Mouse (Mus musculus): Measurements from ENCODE around the gene Ccz1. TPM values are rescaled to one million over a fixed set of nuclear protein-coding genes. Genes with fewer than 3 reads are reported as not detected.
A peak's percentile ranks its signal among the peaks of the same experiment; 100 is the strongest.

Ccz1 gene
- polyA plus RNA-seq, 1 experiment from 2014 or later = 84.3 TPM

DNA sequence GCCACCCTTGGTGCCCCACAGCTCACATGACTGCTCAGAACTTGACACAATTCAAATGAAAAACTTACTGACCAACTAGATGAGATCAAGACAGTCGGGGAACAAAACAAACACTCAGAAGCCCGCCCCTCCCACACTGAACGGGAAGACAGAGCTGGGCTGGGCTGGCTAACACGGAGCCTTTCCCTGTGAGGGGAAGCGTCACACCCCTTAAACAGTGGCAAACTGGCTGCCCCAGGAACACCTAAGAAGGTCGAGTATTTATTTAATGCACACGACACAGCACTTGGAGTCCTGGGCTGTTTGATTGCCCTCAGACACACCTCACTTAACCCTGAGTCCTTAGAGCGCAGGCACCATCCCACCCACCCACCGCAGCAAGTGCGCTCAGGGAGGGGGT, 22.0 kb downstream of the Ccz1 start:
- Histone ChIP-seq H3K4me2 (no peak overlapping the region), H3K36me3 (peaks cover 99% of the 10 kb centered on the region), H3K27me3 (no peaks in the 10 kb centered on the region)

DNA sequence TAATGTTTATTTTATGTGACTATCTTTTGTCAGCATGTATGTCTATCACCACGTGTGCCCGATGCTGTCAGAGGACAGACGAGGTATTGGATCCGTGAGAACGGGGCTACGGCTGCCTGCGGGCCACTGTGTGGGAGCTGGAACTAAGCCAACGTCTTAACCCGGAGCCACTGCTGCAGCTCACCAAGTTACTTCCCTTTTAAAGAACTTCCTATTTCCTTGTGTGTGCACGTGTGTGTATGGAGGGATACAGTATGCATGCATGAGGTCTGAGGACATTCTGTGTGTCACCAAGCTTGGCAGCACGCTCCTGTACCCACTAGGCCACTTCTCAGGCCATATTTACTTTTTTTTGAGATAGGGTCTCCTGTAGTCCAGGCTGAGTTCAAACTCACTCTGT, 24.6 kb downstream of the Ccz1 start:
- Histone ChIP-seq H3K27me3 (no peaks in the 10 kb centered on the region), H3K36me3 (peaks cover 98% of the 10 kb centered on the region), H3K9me3 (replicated peaks) (no peaks in the 10 kb centered on the region), H3K4me2 (no peak overlapping the region), H3K27ac (no peak overlapping the region), H3K9ac (no peak overlapping the region), H3K4me1 (no peaks in the 10 kb centered on the region), H3K4me3 (replicated peaks) (no peak overlapping the region)
- WGBS = 85% methylated on average over 11 of the region's 11 CpGs
- ATAC-seq (replicated peaks; ENCODE audit: low FRiP score) = no peak

More for the DNA sequence above, 22.0 kb downstream of the Ccz1 start:
- Histone ChIP-seq H3K4me3 (replicated peaks) (no peak overlapping the region), H3K9ac (no peak overlapping the region), H3K9me3 (replicated peaks) (no peaks in the 10 kb centered on the region), H3K4me1 (no peaks in the 10 kb centered on the region), H3K27ac (no peak overlapping the region)
- WGBS = 75% methylated on average over 10 of the region's 10 CpGs
- no peak for ATAC-seq (replicated peaks; ENCODE audit: low FRiP score)

DNA sequence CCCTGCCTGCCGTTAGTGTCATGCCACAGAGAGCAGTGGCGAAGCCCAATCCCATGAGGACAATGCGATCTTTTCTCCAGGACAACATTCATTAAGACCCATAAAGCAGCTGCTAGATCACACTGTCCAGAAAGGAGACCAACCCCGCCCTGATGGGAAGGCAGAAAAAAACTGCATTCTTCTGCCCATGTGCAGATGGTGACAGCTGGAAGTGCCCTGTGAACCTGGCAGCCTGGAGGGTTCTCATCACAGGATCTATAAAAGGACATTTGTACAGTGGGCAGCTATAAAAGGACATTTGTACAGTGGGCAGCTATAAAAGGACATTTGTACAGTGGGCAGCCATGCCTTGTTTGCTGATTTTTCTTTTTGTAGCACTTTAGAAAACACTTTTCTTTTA, 25.6 kb downstream of the Ccz1 start:
- Histone ChIP-seq H3K4me3 (replicated peaks) (no peak overlapping the region), H3K4me1 (no peaks in the 10 kb centered on the region), H3K36me3 (peaks cover 96% of the 10 kb centered on the region), H3K4me2 (no peak overlapping the region), H3K27ac (no peak overlapping the region), H3K9ac (no peak overlapping the region), H3K27me3 (no peaks in the 10 kb centered on the region), H3K9me3 (replicated peaks) (no peaks in the 10 kb centered on the region)
- no peak for ATAC-seq (replicated peaks; ENCODE audit: low FRiP score)
- WGBS = 91% methylated on average over 4 of the region's 4 CpGs

DNA sequence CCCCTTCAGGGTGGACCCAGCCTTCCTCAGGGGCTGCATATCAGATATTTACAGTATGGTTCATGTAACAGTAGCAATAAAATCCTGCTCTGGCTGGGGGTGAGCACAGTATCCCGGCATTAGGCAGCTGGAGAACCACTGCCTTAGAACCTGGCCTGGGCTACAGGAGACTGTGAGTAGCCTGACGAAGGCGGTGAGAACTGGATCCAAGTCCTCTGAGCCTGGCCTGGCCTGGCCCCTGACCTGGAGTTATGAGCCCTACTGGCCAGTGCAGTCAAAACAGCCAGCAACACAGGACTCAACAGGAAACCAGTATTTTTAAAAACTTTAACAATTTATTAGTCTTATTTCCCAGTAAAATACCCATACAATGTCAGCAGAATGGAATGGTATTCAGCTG, 27.1 kb downstream of the Ccz1 start:
- Histone ChIP-seq H3K27me3 (no peaks in the 10 kb centered on the region), H3K9me3 (replicated peaks) (no peaks in the 10 kb centered on the region), H3K9ac (no peak overlapping the region), H3K4me1 (no peaks in the 10 kb centered on the region), H3K36me3 (peaks cover 85% of the 10 kb centered on the region), H3K4me2 (no peak overlapping the region), H3K4me3 (replicated peaks) (no peak overlapping the region), H3K27ac (no peak overlapping the region)
- no peak for ATAC-seq (replicated peaks; ENCODE audit: low FRiP score)
- WGBS = 87% methylated on average over 3 of the region's 3 CpGs

DNA sequence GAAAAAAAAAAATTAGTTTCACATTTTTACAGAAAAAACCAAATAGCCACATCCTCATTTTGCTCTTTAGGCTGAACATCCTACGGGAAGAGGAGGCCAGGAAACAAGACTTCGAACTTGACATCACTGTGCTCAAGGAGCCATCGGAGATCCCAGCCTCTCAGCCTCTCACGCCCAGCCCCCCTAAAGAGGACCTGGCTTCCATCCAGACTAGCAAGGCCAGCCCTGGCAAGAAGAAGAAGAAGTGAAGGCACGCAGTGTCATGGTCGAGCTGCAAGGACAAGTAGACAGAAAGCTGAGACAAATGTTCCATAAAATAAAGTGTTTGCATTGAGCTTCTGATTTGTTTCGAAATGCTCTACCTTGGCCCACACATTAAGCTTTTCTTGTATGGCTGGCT, 29.3 kb downstream of the Ccz1 start:
- no peak overlapping the region for H3K4me3 ChIP-seq (replicated peaks)
- no peak for ATAC-seq (replicated peaks; ENCODE audit: low FRiP score)
- no peak overlapping the region for H3K4me2 ChIP-seq
- no peaks in the 10 kb centered on the region for H3K27me3 ChIP-seq
- no peaks in the 10 kb centered on the region for H3K9me3 ChIP-seq (replicated peaks)
- peaks cover 63% of the 10 kb centered on the region for H3K36me3 ChIP-seq
- H3K27ac ChIP-seq = no peak overlapping the region
- no peak overlapping the region for H3K9ac ChIP-seq
- no peaks in the 10 kb centered on the region for H3K4me1 ChIP-seq
- 91% methylated on average over 7 of the region's 7 CpGs for WGBS

DNA sequence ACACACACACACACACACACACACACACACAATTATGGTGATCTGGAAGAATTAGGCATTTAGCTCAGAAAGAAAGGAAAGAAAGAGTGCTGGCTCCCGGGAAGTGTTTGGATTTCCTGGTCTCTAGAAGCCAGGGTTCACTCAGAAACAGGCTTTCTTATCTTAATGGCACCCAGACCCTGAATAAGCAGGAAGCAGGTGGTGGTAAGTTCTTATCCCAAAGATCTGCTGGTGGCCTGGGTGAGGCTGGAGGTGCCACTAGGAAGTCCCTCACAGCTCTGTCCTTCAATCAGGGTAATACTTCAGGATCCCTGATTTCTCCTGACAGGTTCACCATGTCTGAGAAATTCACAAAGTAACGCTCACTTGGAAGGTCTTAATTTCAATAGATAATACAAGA, 32.3 kb downstream of the Ccz1 start:
- no peak overlapping the region for H3K9ac ChIP-seq
- peaks cover 33% of the 10 kb centered on the region for H3K36me3 ChIP-seq
- no peak overlapping the region for H3K4me2 ChIP-seq
- no peak overlapping the region for H3K4me3 ChIP-seq (replicated peaks)
- no peaks in the 10 kb centered on the region for H3K4me1 ChIP-seq
- H3K9me3 ChIP-seq (replicated peaks) = no peaks in the 10 kb centered on the region
- no peak overlapping the region for H3K27ac ChIP-seq
- ATAC-seq (replicated peaks; ENCODE audit: low FRiP score) = no peak
- no peaks in the 10 kb centered on the region for H3K27me3 ChIP-seq
- WGBS = 88% methylated on average over 2 of the region's 2 CpGs

DNA sequence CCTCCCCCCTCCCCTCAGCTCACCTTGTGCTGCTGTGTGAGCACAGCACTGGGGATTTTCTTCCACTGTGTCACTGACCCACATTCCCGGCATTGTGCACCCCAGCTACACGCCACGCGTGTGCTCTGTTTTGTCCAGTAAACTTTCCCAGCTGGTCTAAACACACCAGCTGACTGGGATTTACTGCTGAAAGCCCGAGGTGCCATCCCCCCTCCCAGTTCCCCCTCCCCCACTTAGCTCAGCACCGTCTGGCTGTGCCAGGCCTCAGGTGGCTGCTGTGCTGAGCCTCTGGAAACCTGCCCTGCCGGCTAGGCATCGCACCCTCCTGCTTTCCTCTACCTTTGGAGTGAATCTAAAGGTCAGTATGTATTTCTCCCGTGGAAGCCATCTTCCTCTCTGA, 33.8 kb downstream of the Ccz1 start:
- H3K9me3 ChIP-seq (replicated peaks) = no peaks in the 10 kb centered on the region
- H3K4me1 ChIP-seq = no peaks in the 10 kb centered on the region
- no peaks in the 10 kb centered on the region for H3K27me3 ChIP-seq
- peaks cover 19% of the 10 kb centered on the region for H3K36me3 ChIP-seq
- H3K27ac ChIP-seq = no peak overlapping the region
- no peak overlapping the region for H3K9ac ChIP-seq
- H3K4me2 ChIP-seq = no peak overlapping the region
- no peak overlapping the region for H3K4me3 ChIP-seq (replicated peaks)
- 25% methylated on average over 9 of the region's 9 CpGs for WGBS
- peak; percentile 36; the same call in 1 of the 2 replicates for ATAC-seq (replicated peaks; ENCODE audit: low FRiP score)

DNA sequence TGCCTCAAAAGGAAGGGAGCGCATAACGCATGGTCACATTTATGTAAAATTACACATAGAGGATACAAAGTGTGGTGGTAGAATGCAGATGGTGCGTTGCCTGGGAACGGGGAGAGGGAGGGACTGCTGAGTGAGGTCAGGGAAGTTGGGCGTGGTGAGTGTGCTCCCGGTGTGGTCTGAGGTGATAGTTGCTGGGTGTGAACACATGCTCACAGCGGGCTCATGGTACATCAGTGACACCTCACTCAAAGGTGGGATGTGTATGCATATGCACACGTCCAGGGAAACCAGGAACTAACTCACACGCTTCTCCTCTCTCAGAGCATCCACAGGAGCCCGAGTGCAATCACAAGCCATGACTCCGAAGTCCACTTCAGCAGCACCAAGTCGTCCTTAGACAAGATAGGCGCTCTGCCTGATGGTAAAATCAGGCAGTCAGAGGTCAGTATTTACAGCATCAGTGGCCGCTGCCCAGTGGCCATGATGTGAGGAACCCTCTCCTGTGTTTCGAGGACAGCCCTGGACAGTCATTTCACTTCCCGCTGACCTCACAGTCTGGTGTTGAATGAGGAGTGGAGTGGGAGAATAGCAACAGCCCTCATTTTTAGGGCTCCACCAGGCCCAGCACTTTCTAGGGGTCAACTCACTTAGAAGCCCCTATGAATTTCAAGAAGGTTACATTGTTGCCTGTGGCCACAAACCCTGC, 37.8 kb downstream of the Ccz1 start:
- H3K9ac ChIP-seq = no peak overlapping the region
- H3K36me3 ChIP-seq = no peaks in the 10 kb centered on the region
- H3K27me3 ChIP-seq = no peaks in the 10 kb centered on the region
- H3K27ac ChIP-seq = no peak overlapping the region
- no peak; the same call in 1 of the 2 replicates for ATAC-seq (replicated peaks; ENCODE audit: low FRiP score)
- H3K4me1 ChIP-seq = no peaks in the 10 kb centered on the region
- 73% methylated on average over 16 of the region's 16 CpGs for WGBS
- H3K4me2 ChIP-seq = no peak overlapping the region
- no peaks in the 10 kb centered on the region for H3K9me3 ChIP-seq (replicated peaks)
- no peak overlapping the region for H3K4me3 ChIP-seq (replicated peaks)

DNA sequence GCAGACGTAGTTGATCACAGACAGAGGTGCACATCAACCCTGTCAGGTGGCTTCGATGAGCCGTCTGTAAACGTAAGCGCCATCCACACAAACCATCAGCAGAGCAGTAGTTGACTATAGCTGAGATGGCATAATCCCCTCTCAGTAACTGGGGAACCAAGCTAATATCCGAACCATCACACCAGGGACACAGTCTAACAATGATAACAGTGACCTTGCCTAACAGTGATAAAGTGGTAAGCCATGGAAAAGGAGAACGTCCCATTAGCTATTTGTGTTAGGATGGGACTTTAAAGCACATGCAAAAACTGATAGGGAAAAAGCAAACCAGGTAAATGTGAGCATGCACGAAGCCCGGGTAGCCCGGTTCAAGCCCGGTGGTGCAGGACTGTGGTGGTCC, 38.4 kb downstream of the Ccz1 start:
- WGBS = 90% methylated on average over 11 of the region's 11 CpGs
- H3K4me2 ChIP-seq = no peak overlapping the region
- no peak for ATAC-seq (replicated peaks; ENCODE audit: low FRiP score)

DNA sequence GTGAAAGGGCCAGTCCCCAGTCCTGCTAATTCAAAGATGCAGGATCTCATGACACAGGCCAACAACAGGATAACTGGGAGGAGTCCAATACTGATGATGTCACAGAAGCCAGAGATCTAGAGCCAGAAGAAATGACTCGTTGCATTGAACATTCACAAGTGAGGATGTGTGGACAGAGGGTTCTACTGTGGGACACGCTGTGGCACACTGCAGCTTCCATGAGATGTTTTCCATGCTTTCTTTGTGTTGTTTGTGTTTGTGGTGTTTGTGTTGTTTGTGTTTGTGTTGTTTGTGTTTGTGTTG, 39.1 kb downstream of the Ccz1 start:
- peak; percentile 31; the same call in 1 of the 2 replicates for ATAC-seq (replicated peaks; ENCODE audit: low FRiP score)
- WGBS = 54% methylated on average over 2 of the region's 2 CpGs
- Histone ChIP-seq H3K27me3 (no peaks in the 10 kb centered on the region), H3K9ac (no peak overlapping the region), H3K4me3 (replicated peaks) (no peak overlapping the region), H3K36me3 (no peaks in the 10 kb centered on the region), H3K4me1 (no peaks in the 10 kb centered on the region), H3K27ac (no peak overlapping the region), H3K9me3 (replicated peaks) (no peaks in the 10 kb centered on the region), H3K4me2 (no peak overlapping the region)

More for the DNA sequence above, 38.4 kb downstream of the Ccz1 start:
- H3K4me3 ChIP-seq (replicated peaks) = no peak overlapping the region
- H3K36me3 ChIP-seq = no peaks in the 10 kb centered on the region
- H3K4me1 ChIP-seq = no peaks in the 10 kb centered on the region
- no peak overlapping the region for H3K9ac ChIP-seq
- H3K27ac ChIP-seq = no peak overlapping the region
- H3K9me3 ChIP-seq (replicated peaks) = no peaks in the 10 kb centered on the region
- H3K27me3 ChIP-seq = no peaks in the 10 kb centered on the region

DNA sequence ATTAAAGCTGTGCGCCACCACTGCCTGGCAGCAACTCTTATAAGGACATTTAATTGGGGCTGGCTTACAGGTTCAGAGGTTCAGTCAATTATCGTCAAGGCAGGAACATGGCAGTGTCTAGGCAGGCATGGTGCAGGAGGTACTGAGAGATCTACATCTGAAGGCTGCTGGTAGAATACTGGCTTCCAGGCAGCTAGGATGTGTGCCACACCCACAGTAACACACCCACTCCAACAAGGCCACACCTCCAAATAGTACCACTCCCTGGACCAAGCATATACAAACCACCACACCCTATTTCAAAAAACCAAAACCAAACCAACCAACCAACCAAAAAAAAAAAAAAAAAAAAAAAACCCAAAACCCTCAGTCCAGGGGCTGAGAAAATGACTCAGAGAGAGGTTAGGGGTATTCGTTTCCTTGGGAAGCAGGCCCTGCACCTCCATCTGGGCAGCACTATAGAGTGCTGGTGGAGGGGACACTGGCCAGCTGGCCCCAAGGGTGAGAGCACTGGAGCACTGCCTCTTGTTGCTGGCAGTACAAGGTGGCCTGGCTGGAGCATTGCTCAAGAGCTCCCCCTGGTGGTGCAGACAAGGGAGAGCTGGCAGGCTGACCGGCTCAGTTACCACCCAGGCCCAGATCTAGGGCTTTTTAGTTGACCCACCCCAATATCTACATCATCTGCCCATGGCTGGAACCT, 39.6 kb downstream of the Ccz1 start:
- Histone ChIP-seq H3K36me3 (no peaks in the 10 kb centered on the region), H3K9me3 (replicated peaks) (no peaks in the 10 kb centered on the region), H3K4me1 (no peaks in the 10 kb centered on the region), H3K9ac (no peak overlapping the region), H3K4me2 (no peak overlapping the region), H3K4me3 (replicated peaks) (no peak overlapping the region), H3K27me3 (no peaks in the 10 kb centered on the region), H3K27ac (no peak overlapping the region)
- WGBS = 46% methylated on average over 4 of the region's 4 CpGs
- peak; percentile 65 for ATAC-seq (replicated peaks; ENCODE audit: low FRiP score)

DNA sequence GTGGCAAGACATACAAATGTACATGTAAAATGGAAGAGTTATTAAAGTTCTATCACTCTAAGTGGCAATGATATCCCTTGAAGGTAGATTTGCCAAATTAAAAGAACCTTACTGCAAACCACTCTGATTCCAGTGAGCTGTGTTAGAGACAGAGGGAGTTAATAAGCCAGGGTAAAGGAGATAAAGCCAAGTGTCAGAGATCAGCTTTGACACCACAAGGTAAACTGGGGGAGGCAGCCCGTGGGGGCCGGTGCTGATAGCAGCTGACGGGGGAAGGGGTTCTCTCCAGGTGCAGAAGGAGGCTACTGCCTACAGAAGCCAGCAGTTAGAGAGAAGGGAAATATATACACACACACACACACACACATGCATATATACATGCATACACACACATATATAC, 42.0 kb downstream of the Ccz1 start:
- no peaks in the 10 kb centered on the region for H3K36me3 ChIP-seq
- no peak for ATAC-seq (replicated peaks; ENCODE audit: low FRiP score)
- no peaks in the 10 kb centered on the region for H3K27me3 ChIP-seq
- H3K9me3 ChIP-seq (replicated peaks) = no peaks in the 10 kb centered on the region
- H3K4me1 ChIP-seq = no peaks in the 10 kb centered on the region
- H3K27ac ChIP-seq = no peak overlapping the region
- H3K4me3 ChIP-seq (replicated peaks) = no peak overlapping the region
- 45% methylated on average over 3 of the region's 3 CpGs for WGBS
- H3K9ac ChIP-seq = no peak overlapping the region
- H3K4me2 ChIP-seq = no peak overlapping the region

DNA sequence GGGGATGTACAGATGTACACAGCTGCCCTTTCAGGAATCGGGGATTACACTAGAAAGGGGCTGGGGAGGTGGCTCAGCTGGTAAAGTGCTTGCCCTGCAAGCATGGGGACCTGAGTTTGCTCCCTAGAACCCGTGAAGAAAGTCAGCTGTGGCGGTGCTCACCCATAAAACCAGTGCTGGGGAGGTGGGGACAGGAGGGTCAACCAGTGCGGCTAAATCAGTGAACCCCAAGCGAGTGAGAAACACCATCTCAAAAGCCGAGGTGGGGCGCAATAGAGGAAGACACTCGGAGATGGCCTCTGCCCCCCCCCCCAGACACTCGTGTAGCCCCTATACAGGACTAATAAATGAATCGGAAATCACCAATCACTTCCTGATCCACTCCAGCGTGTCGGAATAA, 48.0 kb downstream of the Ccz1 start:
- 85% methylated on average over 12 of the region's 12 CpGs for WGBS
- H3K4me3 ChIP-seq (replicated peaks) = no peak overlapping the region
- no peaks in the 10 kb centered on the region for H3K36me3 ChIP-seq
- H3K9ac ChIP-seq = no peak overlapping the region
- H3K9me3 ChIP-seq (replicated peaks) = no peaks in the 10 kb centered on the region
- H3K4me2 ChIP-seq = no peak overlapping the region
- no peak for ATAC-seq (replicated peaks; ENCODE audit: low FRiP score)
- H3K27ac ChIP-seq = no peak overlapping the region
- H3K27me3 ChIP-seq = no peaks in the 10 kb centered on the region
- H3K4me1 ChIP-seq = 0 out of 2 replicates have a peak, but pooled peaks cover 3% of the 10 kb centered on the region

All from kidney, embryonic 15.5 days (tissue).